9 mouse cellular contexts compared by ENCODE assay signal in the genomic region with DNA sequence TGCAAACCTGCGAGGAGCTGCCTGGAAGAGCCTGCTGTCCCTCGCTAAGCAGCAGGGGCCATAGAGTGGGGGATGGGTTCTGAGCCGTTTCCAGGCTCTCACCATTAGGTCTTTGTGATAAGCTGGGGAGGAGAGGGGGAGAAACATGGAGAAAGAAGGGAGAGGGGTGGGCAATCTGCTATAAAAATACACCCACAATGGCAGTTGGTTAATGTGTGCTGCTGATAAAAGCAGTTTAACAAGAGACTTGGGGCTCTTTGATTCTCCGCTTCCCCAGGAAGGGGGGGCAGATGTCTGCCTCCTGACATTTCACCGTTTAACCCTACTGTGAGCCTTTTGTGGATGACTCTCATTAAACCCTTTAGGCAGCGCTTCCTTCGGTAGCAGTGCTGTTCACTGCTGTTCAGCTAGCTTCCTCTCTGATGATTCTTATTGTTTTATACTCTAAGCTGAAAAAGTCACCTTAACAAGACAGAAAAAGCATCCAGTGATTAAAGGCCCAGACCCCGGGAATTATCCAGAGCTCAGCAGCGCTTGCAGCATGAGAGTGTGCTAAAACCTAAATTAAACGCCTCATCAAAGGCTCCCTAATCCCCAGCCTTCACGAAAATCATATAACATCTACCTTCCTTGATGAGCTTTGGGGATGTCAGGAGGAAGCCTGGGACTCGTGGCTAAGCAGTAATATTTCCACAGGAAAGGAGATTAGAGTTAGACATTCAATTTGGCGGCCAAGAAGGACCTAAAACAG.
A peak's percentile ranks its signal among the peaks of the same experiment; 100 is the strongest.
DNase-seq lines count a peak whose midpoint lies in the region; ATAC-seq lines count a peak whose summit lies in the region.
"Had no signal": no experiment of that assay in that cellular context is flagged by ENCODE, and none has a peak within 500 bp of the region (broad histone marks: within the 10 kb centered on the region; RNA-seq: fewer than 3 reads in every experiment).

No protein-coding gene starts in this region.

- peak overlapping the region; percentile 28 for H3K9ac ChIP-seq in heart, embryonic 14.5 days (ENCODE audit: low read length)
- peak overlapping the region; percentile 49; the same call in 1 of the 2 replicates for H3K9ac ChIP-seq in hindbrain, embryonic 12.5 days
- H3K9ac ChIP-seq in midbrain, embryonic 11.5 days (ENCODE audit: low read length): peak overlapping the region; percentile 62

- H3K27me3 ChIP-seq in heart, embryonic 14.5 days (ENCODE audit: control insufficient read depth, insufficient read depth, low read length): no peaks in the 10 kb centered on the region
- H3K27me3 ChIP-seq in hindbrain, embryonic 12.5 days: no peaks in the 10 kb centered on the region
- H3K27me3 ChIP-seq in midbrain, embryonic 11.5 days (ENCODE audit: control insufficient read depth, insufficient read depth, low read length): no peaks in the 10 kb centered on the region
- H3K27me3 ChIP-seq: CH12.LX had no signal

- peak overlapping the region; percentile 68 for H3K4me2 ChIP-seq in heart, embryonic 14.5 days (ENCODE audit: low read length)
- peak overlapping the region; percentile 51 for H3K4me2 ChIP-seq in hindbrain, embryonic 12.5 days (replicated peaks)
- H3K4me2 ChIP-seq in midbrain, embryonic 11.5 days: peak overlapping the region; percentile 38

- no peaks in the 10 kb centered on the region for H3K36me3 ChIP-seq in heart, embryonic 14.5 days (ENCODE audit: control insufficient read depth, insufficient read depth, low read length)
- no peaks in the 10 kb centered on the region for H3K36me3 ChIP-seq in hindbrain, embryonic 12.5 days
- no peaks in the 10 kb centered on the region for H3K36me3 ChIP-seq in midbrain, embryonic 11.5 days (ENCODE audit: control insufficient read depth, insufficient read depth, low read length)

- H3K9me3 ChIP-seq in heart, embryonic 14.5 days (ENCODE audit: control insufficient read depth, low read length): no peaks in the 10 kb centered on the region
- no peaks in the 10 kb centered on the region for H3K9me3 ChIP-seq in hindbrain, embryonic 12.5 days (replicated peaks)
- H3K9me3 ChIP-seq in midbrain, embryonic 11.5 days (ENCODE audit: control insufficient read depth, low read length): no peaks in the 10 kb centered on the region

- intact Hi-C loops in heart, postnatal 25 days (cut with DNase I): no loop called here

- H3K4me3 ChIP-seq in heart, embryonic 14.5 days (ENCODE audit: control insufficient read depth in 1 of 2, insufficient read depth in 1 of 2, low read depth in 1 of 2, low read length in 2 of 2): peak overlapping the region; percentile 33 to 35
- H3K4me3 ChIP-seq in hindbrain, embryonic 12.5 days: peak overlapping the region; percentile 13; the same call in 1 of the 2 replicates
- H3K4me3 ChIP-seq in midbrain, embryonic 11.5 days (ENCODE audit: low read depth, low read length): peak overlapping the region; percentile 14; the same call in 1 of the 2 replicates

- peaks cover 8 to 16% of the 10 kb centered on the region in 2 experiments for H3K4me1 ChIP-seq in heart, embryonic 14.5 days (ENCODE audit: control insufficient read depth in 2 of 2, insufficient read depth in 2 of 2, low read length in 2 of 2)
- H3K4me1 ChIP-seq in hindbrain, embryonic 12.5 days: peaks cover 15% of the 10 kb centered on the region
- H3K4me1 ChIP-seq in midbrain, embryonic 11.5 days (ENCODE audit: control insufficient read depth, insufficient read depth, low read length): peaks cover 8% of the 10 kb centered on the region

- ATAC-seq in heart, embryonic 14.5 days (ENCODE audit: insufficient number of reproducible peaks, insufficient read depth, low FRiP score, low read depth): peak; percentile 83
- peak; percentile 95 for ATAC-seq in hindbrain, embryonic 12.5 days (ENCODE audit: low FRiP score)
- peak; percentile 95 for ATAC-seq in midbrain, embryonic 11.5 days (ENCODE audit: low FRiP score)

- 10% methylated on average over 13 of the region's 13 CpGs for WGBS in heart, embryonic 14.5 days
- 5% methylated on average over 13 of the region's 13 CpGs for WGBS in hindbrain, embryonic 12.5 days
- WGBS in midbrain, embryonic 11.5 days: 4% methylated on average over 13 of the region's 13 CpGs

- peak overlapping the region; percentile 57 to 64 for H3K27ac ChIP-seq in heart, embryonic 14.5 days (replicated peaks in 1 of 2; ENCODE audit: control insufficient read depth in 1 of 2, insufficient read depth in 1 of 2, low read depth in 2 of 2, low read length in 2 of 2)
- peak overlapping the region; percentile 84 for H3K27ac ChIP-seq in hindbrain, embryonic 12.5 days
- H3K27ac ChIP-seq in midbrain, embryonic 11.5 days (ENCODE audit: low read depth, low read length): peak overlapping the region; percentile 69

- DNase-seq in heart, postnatal 25 days (ENCODE audit: low spot score): no peak
- peak; percentile 81 for DNase-seq in embryo, embryonic 10 days (ENCODE audit: low spot score)
- peak; percentile 97 for DNase-seq in midbrain, embryonic 11.5 days (ENCODE audit: low spot score, missing footprints)
- no peak for DNase-seq in T-cell, adult 2 months (ENCODE audit: low spot score)
- DNase-seq in thymus, postnatal 36 days: no peak
- DNase-seq in urinary bladder, postnatal 14 days (ENCODE audit: low spot score): no peak

Comparison
In these comparisons a context has a peak if more than half of its experiments do, and no peak if none do; other contexts are left out.
1. DNase-seq: peak in embryo, embryonic 10 days (single experiment) and midbrain, embryonic 11.5 days (single experiment); none in heart, postnatal 25 days (single experiment), T-cell, adult 2 months (single experiment), thymus, postnatal 36 days (0 of 2) and urinary bladder, postnatal 14 days (single experiment).
2. Peak in every context shown above with its lines, with median percentiles within 50 percentile points of each other: ATAC-seq, H3K27ac ChIP-seq, H3K4me2 ChIP-seq, H3K4me3 ChIP-seq and H3K9ac ChIP-seq.